Mouse (Mus musculus) yolk sac, embryonic 10.5 days (tissue): ENCODE measurements around the gene Dnah7c.
"Not testable (repeated sequence)": the region's sequence is repeated elsewhere in the genome, so short reads cannot be mapped to it uniquely, and the experiment has no call there.

ENCODE experiments used
- DNase-seq: peaks from one replicate; pipeline ENCODE4 v3.0.0-alpha.2; 2017; ENCODE audit warnings: low spot score

The Dnah7c gene

GRCm38 (mm10) chr1:46729731-46730130, 304.3 kb downstream of the Dnah7c start:
- not testable (repeated sequence) for DNase-seq

DNA sequence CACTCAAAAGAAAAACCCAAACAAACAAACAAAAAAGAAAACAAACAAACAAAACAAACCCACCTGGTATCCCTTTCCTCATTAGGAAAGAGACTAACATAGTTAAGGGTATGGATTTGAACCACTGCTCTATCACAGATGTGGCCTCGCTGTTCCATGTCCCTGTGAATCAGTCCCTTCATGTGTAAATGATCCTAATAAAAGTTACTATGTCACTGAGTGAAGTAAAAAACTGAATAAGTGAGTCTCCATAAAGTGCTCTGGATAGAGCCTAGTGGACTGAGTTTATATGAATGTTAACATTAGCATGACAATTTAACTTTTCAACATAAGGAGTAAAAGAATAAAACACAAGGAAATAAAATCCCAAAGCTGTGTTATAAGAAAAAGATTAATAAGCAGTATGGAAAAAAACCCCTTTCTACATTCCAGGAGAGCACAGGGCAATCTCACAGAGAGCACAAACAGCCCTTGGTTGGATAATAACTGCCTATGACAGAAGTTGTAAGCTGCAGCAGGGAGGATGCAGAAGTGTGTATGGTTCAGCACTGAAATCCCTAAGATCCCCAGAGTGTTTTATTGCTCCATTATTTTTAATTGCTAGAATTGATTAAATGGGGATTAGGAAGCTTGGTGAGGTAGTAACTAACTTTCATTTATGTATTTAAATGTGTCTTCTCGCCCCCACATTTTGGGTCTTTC, 308.2 kb downstream of the Dnah7c start:
- not testable (repeated sequence) for DNase-seq

DNA sequence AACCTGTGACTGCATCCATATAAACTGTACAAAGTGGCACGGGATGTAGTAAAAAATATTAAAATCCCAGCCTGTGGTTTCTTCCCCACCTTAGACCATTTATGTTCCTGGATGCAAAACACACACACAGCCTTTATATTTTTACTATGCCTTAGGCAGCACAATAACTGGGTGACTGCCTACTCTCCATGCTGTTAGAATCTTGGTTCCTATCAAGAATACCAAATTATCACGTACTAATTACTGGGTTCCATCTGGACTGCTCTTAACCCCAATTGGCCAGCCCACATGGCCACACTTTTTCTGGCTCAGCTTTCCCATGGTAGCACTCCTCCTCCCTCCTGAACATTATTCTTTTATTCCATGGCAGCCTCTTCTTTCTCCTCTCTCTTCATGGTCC, 309.1 kb downstream of the Dnah7c start:
- not testable (repeated sequence) for DNase-seq

- not testable (repeated sequence) for DNase-seq
These were observed 339.2 kb downstream of the Dnah7c start for GRCm38 (mm10) chr1:46764600-46764999.

GRCm38 (mm10) chr1:46769318-46769717, 343.9 kb downstream of the Dnah7c start:
- DNase-seq: not testable (repeated sequence)

DNA sequence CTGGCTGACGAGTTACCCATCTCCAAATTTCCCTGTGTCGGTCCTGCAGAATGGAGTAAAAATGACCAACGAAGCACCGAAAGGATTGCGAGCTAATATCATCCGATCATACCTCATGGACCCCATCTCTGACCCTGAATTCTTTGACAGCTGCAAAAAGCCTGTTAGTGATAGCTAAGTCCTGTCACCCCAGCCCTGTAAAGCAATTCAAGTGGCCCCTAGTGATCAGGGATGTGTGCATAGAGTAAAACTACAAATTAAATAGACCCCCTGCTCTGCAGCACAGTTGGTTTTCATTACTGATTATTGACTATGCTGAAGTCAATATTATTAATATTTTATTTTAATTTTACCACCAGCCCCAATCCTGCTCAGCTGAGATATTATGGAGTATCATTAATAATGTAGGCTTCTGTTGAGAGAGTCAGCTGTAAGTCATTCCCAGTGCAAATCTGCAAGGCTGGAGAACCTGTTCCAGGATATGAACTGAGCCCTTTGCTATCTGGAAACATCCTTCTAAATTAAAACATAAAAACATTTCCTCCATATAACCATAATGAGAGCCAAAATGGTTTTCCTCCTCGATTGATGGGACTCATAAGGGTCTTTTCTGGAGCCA, 344.8 kb downstream of the Dnah7c start:
- DNase-seq: not testable (repeated sequence)

GRCm38 (mm10) chr1:46782227-46782626, 356.8 kb downstream of the Dnah7c start:
- DNase-seq: not testable (repeated sequence)

- DNase-seq: no peak
These were observed 379.7 kb downstream of the Dnah7c start for GRCm38 (mm10) chr1:46805074-46805473.

DNA sequence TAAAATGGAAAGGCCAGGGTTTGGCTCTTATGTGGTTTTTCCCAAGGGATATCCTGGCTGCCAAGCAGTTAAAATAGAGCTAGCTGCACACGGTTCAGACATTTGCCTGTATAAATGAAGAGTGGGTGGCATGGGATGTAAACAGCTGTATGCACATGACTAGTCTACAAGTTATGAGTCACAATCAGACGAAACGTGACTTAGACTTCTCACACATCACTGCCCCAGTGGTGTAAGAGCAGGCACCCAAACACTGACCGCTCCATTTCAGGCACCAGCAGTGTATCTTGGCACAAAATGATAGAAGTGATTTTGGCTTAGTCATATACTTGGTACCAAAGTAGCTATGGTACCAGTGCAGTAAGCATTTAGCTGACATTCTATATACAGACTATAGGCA, 383.2 kb downstream of the Dnah7c start:
- DNase-seq: not testable (repeated sequence)

- no peak for DNase-seq
These were observed 392.5 kb downstream of the Dnah7c start for GRCm38 (mm10) chr1:46817934-46818333.

- no peak for DNase-seq
These were observed 397.0 kb downstream of the Dnah7c start for GRCm38 (mm10) chr1:46822256-46822972.

GRCm38 (mm10) chr1:46830066-46830843, 404.9 kb downstream of the Dnah7c start:
- no peak for DNase-seq

- no peak for DNase-seq
These were observed 406.5 kb downstream of the Dnah7c start for GRCm38 (mm10) chr1:46831927-46832326.

- no peak for DNase-seq
These were observed 418.0 kb downstream of the Dnah7c start for GRCm38 (mm10) chr1:46843406-46843805.

- no peak for DNase-seq
These were observed 418.9 kb downstream of the Dnah7c start for GRCm38 (mm10) chr1:46844281-46844680.

DNA sequence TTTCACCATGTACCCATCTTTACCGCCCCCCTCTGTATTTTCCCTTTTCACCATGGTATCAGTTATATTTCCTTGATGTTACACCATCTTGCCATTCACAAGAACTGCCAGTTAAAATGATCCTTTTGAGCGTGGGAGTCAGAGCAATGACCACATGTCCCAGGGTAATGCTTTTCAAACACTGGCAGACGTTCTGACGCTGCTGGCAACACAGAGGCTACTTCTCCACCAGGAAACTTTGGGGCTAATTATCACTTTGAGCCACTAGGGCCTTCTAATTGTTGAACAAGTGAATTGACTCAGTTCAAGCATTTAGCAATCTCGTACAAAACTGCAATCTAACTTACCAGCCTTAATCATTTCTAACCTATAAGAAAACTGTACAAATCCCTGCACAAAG, 419.8 kb downstream of the Dnah7c start:
- DNase-seq: no peak

- peak; percentile 53 for DNase-seq
These were observed 424.4 kb downstream of the Dnah7c start for GRCm38 (mm10) chr1:46849758-46850157.

GRCm38 (mm10) chr1:46851586-46851985, 426.2 kb downstream of the Dnah7c start:
- DNase-seq: no peak

DNA sequence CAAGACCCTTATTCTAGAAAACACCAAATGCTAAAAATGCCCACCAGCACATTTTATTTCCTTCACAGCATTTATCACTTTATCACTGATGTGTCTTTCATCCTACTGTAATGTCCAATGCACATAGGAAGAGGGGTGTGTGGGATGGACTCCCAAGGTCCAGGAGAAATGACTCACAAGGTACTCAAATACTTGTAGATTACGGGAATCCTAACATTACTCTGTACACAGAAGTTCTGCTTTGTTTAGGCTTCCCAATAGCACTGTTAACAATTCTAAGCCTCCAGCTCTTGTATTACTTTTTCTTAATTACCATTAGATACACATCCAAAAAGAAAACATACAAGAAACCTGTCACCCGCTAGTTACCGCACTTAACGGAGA, 426.8 kb downstream of the Dnah7c start:
- no peak for DNase-seq

DNA sequence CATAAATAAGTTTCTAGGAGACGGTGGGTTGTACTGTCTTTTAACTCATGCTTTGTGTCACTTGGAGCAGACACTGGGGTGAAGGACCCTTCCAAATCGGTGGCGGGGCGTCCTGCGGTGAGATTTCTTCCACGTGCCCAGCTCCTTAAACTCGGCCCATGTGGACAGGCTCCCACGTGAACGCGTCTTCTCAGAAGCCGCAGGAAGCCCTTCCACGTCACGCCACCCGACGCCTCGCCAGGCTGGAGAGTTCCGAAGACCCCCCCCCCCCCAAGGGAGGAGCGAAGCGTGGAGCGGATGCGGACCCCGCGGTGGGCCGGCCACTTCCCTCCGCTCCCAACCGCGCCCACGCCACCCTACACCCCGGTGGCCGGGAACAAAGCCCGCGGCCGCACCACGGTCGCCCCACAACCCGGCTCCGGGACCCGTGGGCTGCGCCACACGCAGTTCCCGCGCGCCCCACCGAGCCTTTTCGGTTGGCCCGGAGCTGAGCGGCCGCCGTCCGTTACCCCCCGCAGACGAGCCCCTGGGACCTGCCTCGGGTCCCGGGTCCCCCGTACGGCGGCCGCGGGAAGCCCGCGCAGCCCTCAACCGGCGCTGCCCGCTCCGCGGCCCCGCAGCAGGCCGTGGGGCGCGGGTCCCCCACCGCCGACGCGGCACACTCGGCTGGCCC, 427.3 kb downstream of the Dnah7c start:
- DNase-seq: peak; percentile 72

DNA sequence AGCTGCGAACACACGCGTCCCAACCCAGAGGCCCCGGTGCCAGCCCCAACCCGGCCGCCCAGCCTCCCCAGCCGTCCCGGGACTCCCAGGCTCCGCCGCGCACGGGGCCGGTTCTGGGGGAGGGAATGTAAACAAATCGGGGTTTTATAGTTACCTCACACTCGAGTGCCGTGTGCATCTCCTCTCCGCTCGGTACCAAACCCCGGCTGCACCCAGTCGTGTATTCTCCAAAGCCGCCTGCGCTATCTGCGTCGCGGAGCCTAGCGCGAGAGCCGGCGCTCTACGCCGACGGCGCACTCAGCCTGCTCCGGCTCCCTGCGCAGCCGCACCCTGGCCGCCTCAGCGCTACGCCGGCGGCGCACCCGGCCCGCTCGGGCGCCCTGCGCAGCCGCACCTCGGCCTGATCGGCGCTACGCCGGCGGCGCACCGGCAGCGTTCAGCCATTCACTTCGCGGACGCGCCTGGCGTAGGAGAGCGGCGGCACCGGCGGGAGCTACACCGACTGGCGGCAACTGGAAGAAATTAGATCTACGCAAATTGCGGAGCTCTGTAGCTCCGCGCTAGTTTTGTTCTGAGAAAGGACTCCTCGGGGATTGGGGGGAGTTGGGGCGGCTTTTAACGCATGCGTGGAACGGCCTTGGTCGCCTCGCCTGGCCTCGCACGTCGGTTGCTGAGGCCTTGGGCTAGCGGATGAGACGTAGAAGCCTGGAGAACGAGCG, 428.1 kb downstream of the Dnah7c start:
- peak; percentile 96 for DNase-seq
